Mouse (Mus musculus): ENCODE results near the gene Mansc1.
"Not testable (repeated sequence)": the region's sequence is repeated elsewhere in the genome, so short reads cannot be mapped to it uniquely, and the experiment has no call there.

The Mansc1 gene

DNA sequence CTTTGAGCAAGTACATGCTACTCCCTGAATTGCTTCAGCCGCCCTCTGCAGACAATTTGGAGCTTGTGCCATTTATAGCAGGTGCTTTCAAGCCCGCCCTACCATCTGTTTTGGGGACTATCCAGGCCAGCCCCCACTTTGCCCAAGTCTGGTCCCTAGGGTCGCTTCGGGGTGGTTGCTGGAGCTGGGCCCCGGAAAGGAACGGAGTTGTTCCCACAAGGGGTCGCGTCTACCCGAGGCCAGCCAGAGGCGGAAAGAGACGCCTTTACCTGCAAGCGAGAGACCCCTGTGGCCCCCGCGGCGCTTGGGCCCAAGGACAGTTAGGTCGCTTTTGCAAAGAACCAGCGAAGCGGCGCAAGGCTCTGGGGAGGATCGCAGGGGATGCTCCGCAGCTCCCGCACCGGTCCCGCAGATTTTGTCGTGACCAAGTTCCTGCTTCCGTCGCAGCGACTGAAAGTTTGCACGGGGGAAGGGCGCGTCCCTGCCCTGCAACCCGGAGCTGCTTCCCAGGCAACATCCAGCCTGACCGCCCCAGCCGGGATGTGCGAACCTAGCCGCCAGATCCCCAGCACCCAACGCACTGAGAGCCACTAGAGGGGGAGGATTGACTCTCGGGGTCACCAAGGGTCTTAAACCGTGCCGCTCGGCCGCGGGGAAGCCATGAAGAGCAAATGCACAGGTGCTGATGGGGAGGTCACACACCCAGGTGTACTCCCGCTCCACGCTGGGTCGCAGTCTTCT, at the start of gene Mansc1:
Gene Mansc1 (minus strand): TSS at position 542 of the 741 bp plus-strand sequence.
- peak; percentile 90 for DNase-seq (ENCODE audit: low read depth, low spot score)

GRCm38 (mm10) chr6:134679330-134679729, 47.0 kb upstream of the Mansc1 start:
- DNase-seq (ENCODE audit: low read depth, low spot score) = not testable (repeated sequence)

GRCm38 (mm10) chr6:134678037-134678436, 45.7 kb upstream of the Mansc1 start:
- DNase-seq (ENCODE audit: low read depth, low spot score) = no peak

GRCm38 (mm10) chr6:134677504-134677903, 45.2 kb upstream of the Mansc1 start:
- DNase-seq (ENCODE audit: low read depth, low spot score) = peak; percentile 38

DNA sequence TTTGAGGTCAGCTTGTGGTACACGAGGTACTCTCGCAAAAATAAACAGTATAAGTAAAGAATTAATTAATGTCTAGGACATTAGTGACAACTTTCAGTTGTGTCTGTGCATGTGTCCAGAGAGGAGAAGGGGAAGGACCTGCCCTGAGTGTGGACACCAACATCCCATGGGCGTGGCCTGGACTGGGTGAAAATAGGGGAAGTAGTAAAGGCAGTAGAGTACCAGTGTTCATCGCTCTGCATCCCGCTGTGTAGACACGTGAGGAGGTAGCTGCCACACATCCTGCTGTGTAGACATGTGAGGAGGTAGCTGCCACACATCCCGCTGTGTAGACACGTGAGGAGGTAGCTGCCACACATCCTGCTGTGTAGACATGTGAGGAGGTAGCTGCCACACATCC, 41.4 kb upstream of the Mansc1 start:
- DNase-seq (ENCODE audit: low read depth, low spot score) = not testable (repeated sequence)

GRCm38 (mm10) chr6:134670881-134671411, 38.7 kb upstream of the Mansc1 start:
- peak; percentile 42 for DNase-seq (ENCODE audit: low read depth, low spot score)

DNA sequence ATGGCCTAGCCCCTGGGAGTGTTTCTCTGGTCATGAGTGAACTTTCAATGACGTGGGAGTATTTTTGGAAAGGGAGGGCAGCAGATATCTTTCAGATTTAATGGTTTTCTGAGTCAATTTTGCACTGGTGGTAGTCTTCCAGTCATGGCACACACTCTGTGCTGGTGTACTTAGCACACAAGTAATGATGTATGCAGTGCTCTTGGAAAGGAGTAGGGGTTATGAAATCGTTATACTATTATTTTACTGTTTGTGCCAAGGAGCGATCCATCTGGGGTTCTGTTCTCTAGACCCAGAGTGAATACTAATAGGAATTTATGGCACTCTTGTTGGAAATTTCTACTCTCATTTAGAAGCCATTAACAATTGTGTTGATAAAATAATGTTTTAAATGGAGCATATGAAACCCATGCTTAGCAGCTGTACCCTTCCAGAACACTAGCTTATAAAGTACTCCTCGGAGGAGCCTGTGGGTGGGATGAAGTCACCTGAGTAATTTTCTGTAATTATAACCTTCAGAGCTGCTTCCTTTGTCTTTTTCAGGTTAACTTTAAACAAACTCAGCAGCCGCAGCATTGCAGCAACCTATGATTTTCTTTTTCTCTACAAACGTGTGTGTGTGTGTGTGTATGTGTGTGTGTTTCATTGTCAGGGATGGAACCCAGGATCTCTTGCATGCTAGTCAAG, 37.0 kb upstream of the Mansc1 start:
- DNase-seq (ENCODE audit: low read depth, low spot score) = peak; percentile 69

GRCm38 (mm10) chr6:134668519-134668918, 36.2 kb upstream of the Mansc1 start:
- DNase-seq (ENCODE audit: low read depth, low spot score) = no peak

GRCm38 (mm10) chr6:134665817-134666216, 33.5 kb upstream of the Mansc1 start:
- no peak for DNase-seq (ENCODE audit: low read depth, low spot score)

DNA sequence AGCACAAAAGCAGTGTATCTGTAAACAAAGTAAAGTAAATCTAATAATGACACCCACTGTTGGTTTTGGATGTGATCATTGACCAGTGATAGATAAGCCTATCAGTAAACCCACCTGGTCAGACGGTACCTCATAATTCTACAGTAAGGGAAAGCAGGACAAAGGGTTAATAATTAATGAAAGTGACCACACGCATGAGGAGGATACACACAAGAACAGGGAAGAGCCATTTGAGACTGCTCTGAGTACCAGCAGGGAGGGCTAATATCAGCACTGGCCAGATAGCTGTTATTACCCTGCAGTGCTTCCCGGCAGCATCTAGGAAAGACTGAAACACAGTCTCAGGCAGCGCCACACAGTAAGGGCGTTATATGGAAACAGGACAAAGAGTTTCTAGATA, 32.3 kb upstream of the Mansc1 start:
- DNase-seq (ENCODE audit: low read depth, low spot score) = no peak

GRCm38 (mm10) chr6:134660714-134661406, 28.6 kb upstream of the Mansc1 start:
- no peak for DNase-seq (ENCODE audit: low read depth, low spot score)

DNA sequence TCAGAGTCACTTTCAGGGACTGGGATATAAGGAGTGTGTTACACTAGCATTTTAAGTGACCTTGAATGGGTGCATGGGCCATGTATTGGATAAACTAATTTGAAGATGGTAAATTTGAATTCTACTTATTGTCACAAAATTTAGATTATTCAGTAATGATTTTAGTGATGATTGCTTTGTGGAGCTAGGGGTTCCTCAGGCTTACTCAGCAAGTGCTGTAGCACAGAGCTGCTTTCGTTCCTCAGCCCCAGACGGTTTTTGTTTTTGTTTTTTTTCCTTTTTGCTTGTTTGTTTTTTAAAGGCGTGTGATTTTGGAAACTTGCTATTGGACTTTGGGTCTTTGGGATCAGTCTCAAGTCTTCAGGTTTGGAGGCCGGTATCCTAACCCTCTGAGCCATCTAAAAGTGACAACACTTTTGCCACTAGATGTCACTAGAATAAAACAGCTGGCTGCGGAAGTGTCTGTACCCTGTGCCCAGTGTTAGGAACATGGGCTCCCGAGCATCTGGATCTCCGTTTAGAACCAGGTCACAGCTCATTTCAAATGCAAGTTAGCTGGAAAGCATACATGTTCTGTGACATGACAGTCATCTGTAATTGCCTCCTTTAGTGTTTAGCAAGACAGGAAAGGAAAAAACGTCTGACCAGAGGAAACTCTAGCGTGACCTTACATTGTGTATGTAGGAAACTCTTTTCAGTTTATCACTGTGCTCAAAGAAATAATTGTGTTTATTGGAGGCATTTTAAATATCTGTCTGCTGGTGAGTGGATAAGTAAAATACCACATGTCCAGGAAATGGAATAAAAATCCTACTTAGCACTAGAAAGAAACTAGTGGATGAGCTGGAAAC, 27.0 kb upstream of the Mansc1 start:
- DNase-seq (ENCODE audit: low read depth, low spot score) = peak; percentile 83

DNA sequence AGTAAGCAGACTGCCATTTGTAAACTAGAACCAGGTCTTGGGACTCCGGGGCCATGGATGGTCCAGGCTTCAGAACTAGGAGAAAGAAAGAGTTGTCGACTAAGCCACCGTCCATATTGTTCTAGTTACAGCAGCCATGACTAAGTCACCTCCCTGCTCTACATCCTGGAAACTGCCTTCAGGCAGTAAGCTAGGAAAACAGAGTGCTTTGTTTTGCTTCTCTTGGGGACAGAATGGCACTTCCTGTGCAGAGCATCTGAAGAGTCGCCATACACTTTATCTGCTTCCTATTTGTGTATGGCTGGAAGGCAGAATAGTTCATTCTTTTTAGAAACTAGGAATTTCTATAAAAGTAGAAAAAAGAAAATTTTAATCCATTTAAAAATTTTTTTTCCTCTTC, 24.2 kb upstream of the Mansc1 start:
- no peak for DNase-seq (ENCODE audit: low read depth, low spot score)

- peak; percentile 83 for DNase-seq (ENCODE audit: low read depth, low spot score)
These were observed 16.1 kb upstream of the Mansc1 start for GRCm38 (mm10) chr6:134648356-134648755.

DNA sequence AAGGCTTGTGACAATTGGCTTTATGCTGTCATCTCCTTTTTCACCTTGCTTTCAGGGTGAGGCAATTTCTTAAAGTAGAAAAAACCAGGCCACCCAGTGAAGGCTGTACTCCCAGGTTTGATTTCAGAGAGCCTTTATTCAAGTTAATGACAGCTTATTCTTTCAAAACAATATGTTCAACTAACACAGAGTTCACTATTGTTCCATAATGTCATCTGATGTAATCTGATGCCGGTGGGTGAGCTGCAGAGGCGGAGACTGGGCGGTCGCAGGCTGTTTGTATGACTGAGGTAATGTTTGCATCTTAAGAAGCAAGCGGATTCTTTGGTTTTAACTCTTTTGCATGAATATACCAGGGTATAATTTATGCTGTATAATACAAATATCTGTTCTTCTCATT, 15.3 kb upstream of the Mansc1 start:
- DNase-seq (ENCODE audit: low read depth, low spot score) = peak; percentile 43

DNA sequence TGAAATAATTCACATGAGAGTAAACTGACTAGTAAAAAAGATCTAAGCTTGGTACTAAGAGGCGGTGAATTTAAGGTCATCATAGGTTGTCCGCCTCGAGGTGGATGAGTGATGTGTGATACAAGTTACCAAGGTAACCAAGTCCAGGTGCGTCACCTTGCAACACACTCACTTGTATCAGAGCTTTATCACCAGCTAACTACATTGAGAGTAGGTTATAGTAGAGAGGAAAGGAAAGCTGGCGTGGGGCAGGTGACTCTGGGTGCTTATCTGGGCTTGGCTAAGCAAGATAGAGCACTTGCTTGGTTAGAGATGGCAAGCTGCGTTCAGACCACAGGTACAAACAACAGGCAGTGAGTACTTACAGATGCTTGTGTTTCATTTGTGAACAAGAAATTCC, 14.5 kb upstream of the Mansc1 start:
- DNase-seq (ENCODE audit: low read depth, low spot score) = no peak

DNA sequence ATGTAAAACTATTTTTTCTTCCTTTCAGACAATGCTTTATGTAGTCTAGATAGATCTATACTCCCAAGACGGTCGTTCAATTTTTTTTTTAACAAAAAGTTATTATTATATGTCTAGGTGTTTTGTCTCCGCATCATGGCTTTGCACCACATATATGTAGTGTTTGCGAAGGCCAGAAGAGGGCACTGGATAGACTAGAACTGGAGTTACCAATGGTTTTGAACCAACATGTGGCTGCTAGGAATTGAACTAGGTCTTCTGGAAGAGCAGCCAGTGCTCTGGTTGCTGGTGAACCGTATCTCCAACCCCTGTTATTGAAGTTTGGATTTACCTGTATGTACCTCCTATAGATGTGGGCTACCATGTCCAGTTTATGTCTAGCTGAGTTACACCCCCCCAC, 11.0 kb upstream of the Mansc1 start:
- DNase-seq (ENCODE audit: low read depth, low spot score) = no peak

- DNase-seq (ENCODE audit: low read depth, low spot score) = peak; percentile 36
These were observed 9.6 kb upstream of the Mansc1 start for GRCm38 (mm10) chr6:134641738-134642446.

DNA sequence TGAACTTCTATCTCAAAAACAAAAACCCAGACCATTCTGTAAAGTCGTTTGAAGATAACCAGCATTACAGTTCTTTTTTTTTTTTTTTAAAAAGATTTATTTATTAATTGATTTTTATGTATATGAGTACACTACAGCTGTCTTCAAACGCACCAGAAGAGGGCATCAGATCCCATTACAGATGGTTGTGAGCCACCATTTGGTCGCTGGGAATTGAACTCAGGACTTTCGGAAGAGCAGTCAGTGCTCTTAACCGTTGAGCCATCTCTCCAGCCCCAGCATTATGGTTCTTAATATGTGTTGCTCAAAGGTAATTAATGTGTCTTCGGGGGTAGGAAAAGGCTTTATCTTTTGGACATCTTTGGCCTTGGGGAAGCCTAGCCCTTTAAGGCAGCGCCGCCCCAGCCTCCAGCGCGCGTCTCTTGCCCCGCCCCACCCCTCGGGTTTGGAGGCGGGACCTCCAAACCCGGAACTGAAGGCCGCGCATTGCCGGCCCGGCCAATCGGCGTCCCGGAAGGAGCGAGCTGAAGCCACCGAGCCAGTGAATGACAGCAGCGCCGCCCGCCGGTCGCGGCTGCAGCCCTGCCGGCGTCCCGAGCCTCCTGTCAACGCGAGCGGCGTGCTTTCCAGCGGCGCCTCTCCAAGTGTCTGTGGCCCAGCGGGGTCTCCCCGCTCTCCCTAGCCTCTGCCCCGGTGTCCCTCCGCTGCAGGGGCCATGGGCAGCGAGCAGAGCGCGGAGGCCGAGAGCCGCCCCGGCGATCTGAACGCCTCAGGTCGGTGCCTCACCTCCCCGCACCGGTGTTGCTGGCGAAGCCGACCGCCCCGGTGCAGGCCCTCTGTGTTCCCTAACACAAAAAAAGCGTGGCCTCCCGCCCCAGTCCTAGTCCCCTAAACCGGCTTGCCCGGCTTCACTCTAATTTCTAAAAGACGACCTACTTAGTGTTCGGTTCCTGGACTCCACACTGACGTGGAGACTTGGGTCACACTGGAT, 8.5 kb upstream of the Mansc1 start:
- DNase-seq (ENCODE audit: low read depth, low spot score) = peak; percentile 98

Measured in brain, adult 2 months (tissue).